Mouse (Mus musculus): ENCODE data around the gene Etfb.

DNA sequence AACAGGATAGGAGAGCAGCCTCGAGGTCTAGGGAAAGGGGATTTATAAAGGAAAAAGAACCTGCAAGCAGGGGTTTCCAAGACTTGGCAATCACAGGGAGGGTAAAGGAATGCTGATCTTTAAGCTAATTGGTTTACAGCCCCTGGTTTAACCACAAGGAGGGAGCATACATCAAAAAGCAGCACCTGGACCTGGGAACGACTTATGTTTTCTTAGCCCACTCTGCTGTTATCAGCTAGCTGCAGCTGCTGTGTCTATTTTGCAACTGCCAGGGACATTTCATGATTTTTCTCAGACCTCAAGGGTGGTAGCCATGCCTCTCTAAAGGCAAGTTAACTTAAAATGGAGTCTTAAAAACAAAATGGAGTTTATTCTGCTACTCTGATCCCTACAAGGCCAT, 41.2 kb upstream of the Etfb start:
- TF ChIP-seq CTCF (IDR thresholded peaks at IDR 0.05; ENCODE audit: control insufficient read depth, insufficient read depth, insufficient replicate concordance, low read depth, low read length), result no peak
- no peak for TF ChIP-seq POLR2A (IDR thresholded peaks at IDR 0.05; ENCODE audit: control insufficient read depth, low read depth, low read length)
